Mouse (Mus musculus) testis, adult 2 months (tissue): ENCODE measurements around the gene Alg14.
A peak's percentile ranks its signal among the peaks of the same experiment; 100 is the strongest.

Source experiments
- CTCF ChIP-seq: fragments of 200-500 bp; IDR thresholded peaks from 2 replicates; pipeline ENCODE4 v1.5.1; 2012; ENCODE audit warnings: low read depth, mild to moderate bottlenecking, inconsistent platforms, low read length, moderate library complexity; ENCODE audit not compliant: control insufficient read depth, insufficient read depth, insufficient replicate concordance
- POLR2A ChIP-seq: fragments of 200-500 bp; IDR thresholded peaks from 2 replicates; pipeline ENCODE4 v1.6.1; 2012; ENCODE audit warnings: low read depth, mild to moderate bottlenecking, inconsistent platforms, low read length, moderate library complexity; ENCODE audit not compliant: control insufficient read depth

GRCm38 (mm10) chr3:121282998-121283397, 8.6 kb upstream of the Alg14 start, which contains the start of gene Tmem56:
- TF ChIP-seq POLR2A (peak; percentile 39; the same call in 1 of the 2 replicates), CTCF (no peak)
